Mouse (Mus musculus): ENCODE results near the gene Fgl2. TPM values are rescaled to one million over a fixed set of nuclear protein-coding genes. Genes with fewer than 3 reads are reported as not detected.

Fgl2 gene
- 16.2 TPM for polyA plus RNA-seq (2014; fragmentation: Illumina TruSeq; extraction: RNeasy Lipid Tissue Mini Kit (QIAGEN cat#74804); ENCODE audit: insufficient read depth, low read depth, low replicate concordance)

GRCm38 (mm10) chr5:21372493-21373179 lies at the start of gene Fgl2:
TSS of gene Fgl2 (plus strand) at chr5:21372642.

GRCm38 (mm10) chr5:21424614-21425602 lies 52.5 kb downstream of the Fgl2 start, which contains the start of the genes Ccdc146 and Fam185a:
TSS of gene Ccdc146 (minus strand) at chr5:21424677.
TSS of gene Fam185a (plus strand) at chr5:21424958.

Other genes starting within 250 kb of the Fgl2 start
- gene Gsap, start 186.4 kb upstream of the Fgl2 start, polyA plus RNA-seq (2014; fragmentation: Illumina TruSeq; extraction: RNeasy Lipid Tissue Mini Kit (QIAGEN cat#74804); ENCODE audit: insufficient read depth, low read depth, low replicate concordance): 18.4 TPM
- gene Ccdc146, start 52.0 kb downstream of the Fgl2 start, polyA plus RNA-seq (2014; fragmentation: Illumina TruSeq; extraction: RNeasy Lipid Tissue Mini Kit (QIAGEN cat#74804); ENCODE audit: insufficient read depth, low read depth, low replicate concordance): 4.3 TPM
- gene Fam185a, start 52.3 kb downstream of the Fgl2 start, polyA plus RNA-seq (2014; fragmentation: Illumina TruSeq; extraction: RNeasy Lipid Tissue Mini Kit (QIAGEN cat#74804); ENCODE audit: insufficient read depth, low read depth, low replicate concordance): 2.7 TPM
- 5.5 TPM for gene Lrrc17, start 170.9 kb downstream of the Fgl2 start, polyA plus RNA-seq (2014; fragmentation: Illumina TruSeq; extraction: RNeasy Lipid Tissue Mini Kit (QIAGEN cat#74804); ENCODE audit: insufficient read depth, low read depth, low replicate concordance)